Mouse (Mus musculus) CH12.LX (cell line): ENCODE measurements at regions not wholly inside any gene's neighbourhood (a gene's known extent, or its start where the extent isn't known, plus 50 kb on each side); places are given as distances from the start of the nearest gene placed in this dataset.

Experiments
- DNase-seq: peaks from one replicate; pipeline ENCODE4 v3.0.0-alpha.2; 2013; ENCODE audit errors: extremely low read depth
- H3K27ac ChIP-seq: 2 replicates; pipeline ENCODE4 v1.5.1; 2012; ENCODE audit warnings: low read depth, mild to moderate bottlenecking, control low read depth, moderate library complexity; ENCODE audit not compliant: insufficient read depth
- H3K27me3 ChIP-seq: replicated peaks from 2 replicates; pipeline ENCODE3; 2012; ENCODE audit warnings: inconsistent platforms
- H3K36me3 ChIP-seq, 2 experiments: replicated peaks in 1 of 2; 2 replicates each; pipeline versions ENCODE3 to v1.6.1; 2012; ENCODE audit warnings: inconsistent platforms in 1 of 2, low read length in 1 of 2, mild to moderate bottlenecking in 1 of 2, mixed read lengths in 1 of 2, moderate library complexity in 1 of 2; ENCODE audit not compliant: control insufficient read depth in 1 of 2, insufficient read depth in 1 of 2
- H3K4me1 ChIP-seq, 2 experiments: 2 replicates each; pipeline ENCODE4 v1.6.1; 2012; ENCODE audit warnings: inconsistent platforms in 1 of 2, moderate library complexity in 1 of 2; ENCODE audit not compliant: insufficient read depth in 2 of 2, control insufficient read depth in 1 of 2
- H3K4me2 ChIP-seq: 2 replicates; pipeline ENCODE4 v1.6.1; 2012; ENCODE audit warnings: low read depth, mild to moderate bottlenecking, control low read depth; ENCODE audit not compliant: poor library complexity, insufficient read depth, severe bottlenecking
- H3K4me3 ChIP-seq, 3 experiments: fragments of 150-350 bp in 1 of 3; sonication (generic) in 1 of 3; replicated peaks in 1 of 3; 2 replicates each; pipeline versions ENCODE3 to v1.5.1; 2011 to 2012; ENCODE audit warnings: low read depth in 2 of 3, low read length in 2 of 3, mild to moderate bottlenecking in 2 of 3, moderate library complexity in 2 of 3, control low read depth in 1 of 3, improper control_type of control experiment in 1 of 3, inconsistent platforms in 1 of 3, mixed read lengths in 1 of 3; ENCODE audit not compliant: poor library complexity in 1 of 3
- H3K79me2 ChIP-seq: replicated peaks from 2 replicates; pipeline ENCODE4 v1.6.1; 2012; ENCODE audit warnings: mild to moderate bottlenecking, moderate library complexity; ENCODE audit not compliant: control insufficient read depth, poor library complexity, insufficient read depth, severe bottlenecking; ENCODE audit errors: extremely low read depth
- H3K9ac ChIP-seq: 2 replicates; pipeline ENCODE4 v1.6.1; 2012; ENCODE audit warnings: low read depth, mild to moderate bottlenecking, control low read depth, moderate library complexity; ENCODE audit not compliant: insufficient read depth
- H3K9me3 ChIP-seq: replicated peaks from 2 replicates; pipeline ENCODE3; 2012; ENCODE audit warnings: low read length, inconsistent platforms, mixed read lengths
- CHD1 ChIP-seq: IDR thresholded peaks from 2 replicates; pipeline ENCODE4 v1.6.1; 2012; ENCODE audit warnings: low read depth, low read length, improper control_type of control experiment, inconsistent platforms
- CTCF ChIP-seq, 2 experiments: IDR thresholded peaks in 1 of 2; conservative IDR thresholded peaks in 1 of 2; 2 replicates each; pipeline ENCODE4 v1.5.1; 2011 to 2012; ENCODE audit warnings: low read depth in 2 of 2, low read length in 2 of 2, improper control_type of control experiment in 1 of 2, inconsistent platforms in 1 of 2, mild to moderate bottlenecking in 1 of 2, moderate library complexity in 1 of 2
- ELF1 ChIP-seq: IDR thresholded peaks from 2 replicates; pipeline ENCODE4 v1.6.1; 2014; ENCODE audit warnings: low read depth, mild to moderate bottlenecking, inconsistent platforms, low read length, improper control_type of control experiment
- EP300 ChIP-seq: IDR thresholded peaks from 2 replicates; pipeline ENCODE4 v1.6.1; 2011; ENCODE audit warnings: low read length, improper control_type of control experiment
- GABPA ChIP-seq: IDR thresholded peaks from 2 replicates; pipeline ENCODE4 v1.6.1; 2012; ENCODE audit warnings: low read depth, low read length, improper control_type of control experiment, inconsistent platforms; ENCODE audit not compliant: insufficient replicate concordance
- JUN ChIP-seq: IDR thresholded peaks from 2 replicates; pipeline ENCODE4 v1.6.1; 2011; ENCODE audit warnings: low read depth, mild to moderate bottlenecking, low read length, improper control_type of control experiment, moderate library complexity; ENCODE audit not compliant: insufficient read depth
- MAFK ChIP-seq: IDR thresholded peaks from 2 replicates; pipeline ENCODE4 v1.6.1; 2011; ENCODE audit warnings: low read length, improper control_type of control experiment; ENCODE audit not compliant: insufficient replicate concordance
- MYC ChIP-seq: IDR thresholded peaks from 2 replicates; pipeline ENCODE4 v1.6.1; 2011; ENCODE audit warnings: low read depth, mild to moderate bottlenecking, improper control_type of control experiment, low read length
- NELFE ChIP-seq: IDR thresholded peaks from 2 replicates; pipeline ENCODE4 v1.6.1; 2011; ENCODE audit warnings: low read depth, low read length, improper control_type of control experiment
- NRF1 ChIP-seq: IDR thresholded peaks from 2 replicates; pipeline ENCODE4 v1.6.1; 2014; ENCODE audit warnings: low read depth, mild to moderate bottlenecking, inconsistent platforms, low read length, improper control_type of control experiment, moderate library complexity
- PAX5 ChIP-seq: IDR thresholded peaks from 2 replicates; pipeline ENCODE4 v1.6.1; 2012; ENCODE audit warnings: low read length, inconsistent platforms, mixed read lengths
- POLR2AphosphoS2 ChIP-seq: IDR thresholded peaks from 2 replicates; pipeline ENCODE4 v1.6.1; 2011; ENCODE audit warnings: low read depth, low read length, improper control_type of control experiment
- RAD21 ChIP-seq: IDR thresholded peaks from 2 replicates; pipeline ENCODE4 v1.6.1; 2011; ENCODE audit warnings: low read depth, mild to moderate bottlenecking, low read length, improper control_type of control experiment, moderate library complexity
- TCF12 ChIP-seq: IDR thresholded peaks from 2 replicates; pipeline ENCODE4 v1.6.1; 2014; ENCODE audit warnings: low read depth, mild to moderate bottlenecking, inconsistent platforms, low read length, improper control_type of control experiment
- ZC3H11A ChIP-seq: IDR thresholded peaks from 2 replicates; pipeline ENCODE4 v1.6.1; 2012; ENCODE audit warnings: low read depth, mild to moderate bottlenecking, inconsistent platforms, low read length, improper control_type of control experiment
- ZMIZ1 ChIP-seq: IDR thresholded peaks from 2 replicates; pipeline ENCODE4 v1.6.1; 2012; ENCODE audit warnings: low read depth, mild to moderate bottlenecking, inconsistent platforms, low read length, improper control_type of control experiment
- ZNF384 ChIP-seq: IDR thresholded peaks from 2 replicates; pipeline ENCODE4 v1.6.1; 2012; ENCODE audit warnings: low read depth, low read length, improper control_type of control experiment, inconsistent platforms
- dilution Hi-C: fragments of 300-500 bp; cut with MboI; formaldehyde crosslinking; loops from 2 replicates; pipeline ENCODE4 v1.14.3; 2020; ENCODE audit warnings: low sequenced_read_pairs; ENCODE audit not compliant: extremely low pct_unique_long_range_greater_than_20kb, extremely low pct_ligation_motif_present
- in situ Hi-C: fragments of 300-500 bp; cut with MboI; formaldehyde crosslinking; loops from 3 replicates; pipeline ENCODE4 v1.14.3; 2019; ENCODE audit warnings: low sequenced_read_pairs, low pct_ligation_motif_present, low pct_unique_long_range_greater_than_20kb, mixed read lengths

DNA sequence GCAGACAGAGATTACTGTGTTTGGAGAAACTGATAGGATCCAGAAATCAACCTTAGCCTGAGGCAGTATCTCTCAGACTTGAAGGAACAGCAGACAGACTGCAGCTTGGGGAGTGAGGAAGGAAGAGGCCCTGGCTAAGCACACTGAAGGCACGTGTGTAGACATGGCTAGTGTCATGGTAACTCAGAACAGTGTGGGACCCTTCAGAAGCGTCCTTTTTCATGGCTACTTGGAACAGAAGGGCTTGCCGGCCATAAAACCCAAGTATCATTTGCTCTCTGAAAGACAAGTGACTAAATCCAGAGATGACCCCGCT is 60.7 kb upstream of the Egln3 start:
- Histone ChIP-seq H3K4me1 (peaks cover 0 to 5% of the 10 kb centered on the region in 2 experiments; a peak in 2 of 4 replicates), H3K36me3 (no peaks in the 10 kb centered on the region), H3K9me3 (no peaks in the 10 kb centered on the region), H3K79me2 (no peaks in the 10 kb centered on the region), H3K4me3 (no peak overlapping the region), H3K4me2 (no peak overlapping the region), H3K9ac (no peak overlapping the region), H3K27me3 (no peaks in the 10 kb centered on the region), H3K27ac (no peak overlapping the region)
- no peak for DNase-seq
- in situ Hi-C loops (no loop called here), dilution Hi-C loops (no loop called here)
- TF ChIP-seq NELFE (no peak), ZMIZ1 (no peak), POLR2AphosphoS2 (no peak), CHD1 (no peak), PAX5 (no peak), EP300 (no peak), MAFK (no peak), TCF12 (no peak), NRF1 (no peak), GABPA (no peak), ZC3H11A (no peak)

DNA sequence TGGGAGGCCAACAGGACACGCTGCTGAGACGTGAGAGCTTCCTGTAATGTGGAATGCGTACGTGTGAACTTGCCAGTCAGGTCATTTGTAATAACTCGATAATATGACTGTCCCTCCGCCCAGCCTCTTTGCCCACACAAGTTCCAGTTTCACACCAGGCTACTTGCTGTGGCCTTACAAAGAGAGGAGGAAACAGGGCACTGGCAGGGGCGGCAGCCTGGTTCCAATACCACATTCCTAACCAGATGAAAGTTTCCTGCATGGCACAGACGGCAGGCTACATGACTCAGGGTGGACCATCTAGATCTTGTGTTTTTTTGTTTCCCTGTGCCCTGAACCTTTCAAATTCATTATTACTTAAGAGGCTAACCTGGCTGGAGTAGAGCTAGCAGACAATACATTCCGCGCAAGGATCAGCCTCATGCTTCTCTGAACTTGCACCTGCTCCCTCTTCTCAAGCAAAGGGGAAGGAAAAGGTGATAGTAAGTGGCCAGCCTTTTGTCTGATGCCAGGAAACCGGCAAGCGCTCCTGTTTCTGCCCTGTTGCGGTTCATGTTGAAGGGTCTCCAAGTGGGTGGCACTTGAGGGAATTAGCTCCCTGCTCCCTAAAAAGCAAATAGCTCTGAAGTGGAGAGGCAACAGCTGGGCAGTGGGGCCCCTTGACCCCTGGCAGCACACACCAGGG is 60.2 kb upstream of the Egln3 start:
- Histone ChIP-seq H3K9me3 (no peaks in the 10 kb centered on the region), H3K4me3 (no peak overlapping the region), H3K79me2 (no peaks in the 10 kb centered on the region), H3K27ac (no peak overlapping the region), H3K9ac (no peak overlapping the region), H3K27me3 (no peaks in the 10 kb centered on the region), H3K4me2 (no peak overlapping the region), H3K36me3 (no peaks in the 10 kb centered on the region), H3K4me1 (peaks cover 0 to 5% of the 10 kb centered on the region in 2 experiments; a peak in 2 of 4 replicates)
- in situ Hi-C loops, result no loop called here
- TF ChIP-seq JUN (no peak), ELF1 (no peak), RAD21 (no peak), GABPA (no peak), ZNF384 (no peak), TCF12 (no peak), CTCF (conservative IDR thresholded peaks at IDR 0.05 in 1 of 2, IDR thresholded peaks at IDR 0.05 in 1 of 2; ENCODE audit: low read depth in 2 of 2, low read length in 2 of 2) (no peak), MYC (no peak)
- dilution Hi-C loops, result no loop called here
- no peak for DNase-seq
